Mouse (Mus musculus): Measurements from ENCODE around the gene Cep57l1.

DNA sequence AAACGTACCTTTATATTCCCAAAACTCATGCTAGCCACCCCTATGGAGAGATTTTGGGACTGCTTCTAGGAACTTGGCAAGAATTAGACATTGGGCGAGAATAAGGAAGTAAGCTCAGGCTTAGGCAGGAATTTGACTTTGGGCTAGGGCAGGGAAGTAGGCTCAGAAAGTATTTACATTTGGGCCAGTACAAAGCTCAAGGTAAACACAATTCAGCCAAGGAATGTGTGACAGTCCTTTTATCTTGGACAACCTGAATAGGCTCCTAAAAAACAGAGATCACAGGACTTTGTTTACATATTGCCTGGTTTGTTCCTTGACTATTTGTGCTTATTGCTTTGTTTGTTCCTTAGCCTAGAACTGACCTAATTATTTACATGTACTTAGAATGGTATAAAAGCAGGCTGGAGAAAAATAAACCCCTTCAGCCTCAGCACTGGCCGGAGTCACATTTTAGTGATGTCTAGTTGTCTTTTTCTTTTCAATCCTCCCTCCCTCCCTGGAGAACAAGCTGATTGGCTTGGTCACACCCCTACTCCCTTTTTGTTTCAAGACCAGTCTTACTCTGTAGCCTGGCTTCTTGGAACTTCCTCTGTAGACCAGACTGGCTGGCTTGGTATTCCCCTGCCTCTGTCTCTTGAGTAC, 45.8 kb downstream of the Cep57l1 start:
- no peak for TF ChIP-seq CTCF (conservative IDR thresholded peaks at IDR 0.05; ENCODE audit: insufficient read depth, insufficient read length, low read depth, low read length)
- no peak for TF ChIP-seq POLR2A (IDR thresholded peaks at IDR 0.05; ENCODE audit: low read depth, low read length)

All from kidney, adult 2 months (tissue).